23 mouse cellular contexts compared by ENCODE assay signal in the genomic region with DNA sequence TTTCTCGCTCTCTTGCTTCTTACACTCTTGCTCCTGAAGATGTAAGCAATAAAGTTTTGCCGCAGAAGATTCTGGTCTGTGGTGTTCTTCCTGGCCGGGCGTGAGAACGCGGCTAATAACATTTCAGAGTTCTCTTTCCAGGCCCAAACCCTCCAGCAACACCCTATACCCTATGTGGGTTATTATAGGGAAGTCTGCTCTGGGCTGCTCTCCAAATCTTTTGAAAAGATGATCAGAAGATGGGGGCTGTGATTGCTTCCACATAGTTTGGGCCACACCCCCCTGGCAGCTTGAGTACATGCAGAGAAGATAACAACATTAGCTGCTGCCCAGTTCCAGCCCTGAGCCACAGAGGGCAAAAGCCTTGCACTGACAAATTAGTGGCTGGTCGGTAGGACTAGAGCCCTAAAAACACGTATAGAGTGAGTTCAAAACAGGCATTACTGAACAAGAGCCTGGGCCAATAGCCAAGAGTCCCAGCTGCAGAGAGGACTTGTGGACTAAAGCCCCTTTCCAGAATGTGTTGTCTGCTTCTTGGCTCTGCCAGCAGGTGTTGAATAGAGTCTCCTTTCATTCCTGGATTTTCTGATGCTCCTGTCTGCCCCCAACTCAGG. TPM values are rescaled to one million over a fixed set of nuclear protein-coding genes. Genes with fewer than 3 reads are reported as not detected.
DNase-seq lines count a peak whose midpoint lies in the region; ATAC-seq and TF ChIP-seq lines count a peak whose summit lies in the region.
"Had no signal": no experiment of that assay in that cellular context is flagged by ENCODE, and none has a peak within 500 bp of the region (broad histone marks: within the 10 kb centered on the region; RNA-seq: fewer than 3 reads in every experiment).

No protein-coding gene starts in this region.

- H3K27ac ChIP-seq in embryonic facial prominence, embryonic 14.5 days (replicated peaks; ENCODE audit: low read depth, low read length): no peak overlapping the region
- H3K27ac ChIP-seq in embryonic facial prominence, embryonic 10.5 days (replicated peaks): no peak overlapping the region
- no peak overlapping the region for H3K27ac ChIP-seq in midbrain, embryonic 14.5 days (replicated peaks; ENCODE audit: low read depth, low read length)
- H3K27ac ChIP-seq in midbrain, embryonic 10.5 days (replicated peaks): no peak overlapping the region
- H3K27ac ChIP-seq: hindbrain, embryonic 14.5 days; limb, embryonic 15.5 days; liver, embryonic 15.5 days; midbrain, embryonic 12.5 days had no signal

- 79% methylated on average over 7 of the region's 8 CpGs for WGBS in embryonic facial prominence, embryonic 14.5 days
- 90% methylated on average over 8 of the region's 8 CpGs for WGBS in embryonic facial prominence, embryonic 10.5 days
- WGBS in midbrain, embryonic 14.5 days: 88% methylated on average over 7 of the region's 8 CpGs
- WGBS in midbrain, embryonic 10.5 days: 96% methylated on average over 7 of the region's 8 CpGs

- TF ChIP-seq POLR2A in brain, embryonic 14.5 days (IDR thresholded peaks at IDR 0.05; ENCODE audit: borderline replicate concordance, extremely low read depth, insufficient read depth, insufficient read length, poor library complexity, severe bottlenecking): no peak

- no peak for ATAC-seq in embryonic facial prominence, embryonic 14.5 days (ENCODE audit: low read depth)
- no peak for ATAC-seq in midbrain, embryonic 14.5 days (ENCODE audit: low FRiP score, low TSS enrichment)
- ATAC-seq: activated CD4-positive, CD25-positive, alpha-beta regulatory T cell, adult 4 months; CD4-positive, CD25-positive, alpha-beta regulatory T cell, adult 4 months; intestine, embryonic 16.5 days had no signal

- H3K27me3 ChIP-seq in embryonic facial prominence, embryonic 14.5 days (replicated peaks; ENCODE audit: control insufficient read depth, insufficient read depth, low read length): no peaks in the 10 kb centered on the region
- no peaks in the 10 kb centered on the region for H3K27me3 ChIP-seq in embryonic facial prominence, embryonic 10.5 days (replicated peaks; ENCODE audit: low read depth, poor library complexity, severe bottlenecking)
- no peaks in the 10 kb centered on the region for H3K27me3 ChIP-seq in midbrain, embryonic 14.5 days (ENCODE audit: control insufficient read depth, insufficient read depth, low read length)
- no peaks in the 10 kb centered on the region for H3K27me3 ChIP-seq in midbrain, embryonic 10.5 days (ENCODE audit: low read depth, poor library complexity, severe bottlenecking)
- H3K27me3 ChIP-seq: limb, embryonic 15.5 days; liver, embryonic 15.5 days; midbrain, embryonic 12.5 days had no signal

- no peak overlapping the region for H3K4me3 ChIP-seq in embryonic facial prominence, embryonic 14.5 days (ENCODE audit: low read depth, low read length)
- H3K4me3 ChIP-seq in embryonic facial prominence, embryonic 10.5 days: no peak overlapping the region
- H3K4me3 ChIP-seq in midbrain, embryonic 14.5 days (replicated peaks; ENCODE audit: low read depth, low read length): no peak overlapping the region
- no peak overlapping the region for H3K4me3 ChIP-seq in midbrain, embryonic 10.5 days
- H3K4me3 ChIP-seq: limb, embryonic 15.5 days; liver, embryonic 15.5 days; midbrain, embryonic 12.5 days had no signal

- no peaks in the 10 kb centered on the region for H3K4me1 ChIP-seq in embryonic facial prominence, embryonic 14.5 days (ENCODE audit: control insufficient read depth, insufficient read depth, low read length)
- H3K4me1 ChIP-seq in embryonic facial prominence, embryonic 10.5 days: no peaks in the 10 kb centered on the region
- H3K4me1 ChIP-seq in midbrain, embryonic 14.5 days (ENCODE audit: control insufficient read depth, insufficient read depth, low read length): 0 out of 2 replicates have a peak, but pooled peaks cover 6% of the 10 kb centered on the region
- H3K4me1 ChIP-seq in midbrain, embryonic 10.5 days: peaks cover 5% of the 10 kb centered on the region
- H3K4me1 ChIP-seq: limb, embryonic 15.5 days; liver, embryonic 15.5 days; midbrain, embryonic 12.5 days had no signal

- H3K9ac ChIP-seq in embryonic facial prominence, embryonic 14.5 days (ENCODE audit: low read depth, low read length): no peak overlapping the region
- H3K9ac ChIP-seq in midbrain, embryonic 14.5 days (replicated peaks; ENCODE audit: low read length): no peak overlapping the region
- H3K9ac ChIP-seq: hindbrain, embryonic 14.5 days; limb, embryonic 15.5 days; liver, embryonic 15.5 days; midbrain, embryonic 12.5 days had no signal

- no peak for TF ChIP-seq CTCF in brain, embryonic 14.5 days (IDR thresholded peaks at IDR 0.05; ENCODE audit: borderline replicate concordance, extremely low read depth, insufficient read depth, insufficient read length)

- no peaks in the 10 kb centered on the region for H3K9me3 ChIP-seq in embryonic facial prominence, embryonic 14.5 days (ENCODE audit: control insufficient read depth, low read length)
- no peaks in the 10 kb centered on the region for H3K9me3 ChIP-seq in embryonic facial prominence, embryonic 10.5 days
- H3K9me3 ChIP-seq in midbrain, embryonic 14.5 days (ENCODE audit: control insufficient read depth, low read length): no peaks in the 10 kb centered on the region
- no peaks in the 10 kb centered on the region for H3K9me3 ChIP-seq in midbrain, embryonic 10.5 days (replicated peaks)
- H3K9me3 ChIP-seq: limb, embryonic 15.5 days; liver, embryonic 15.5 days; midbrain, embryonic 12.5 days had no signal

- H3K36me3 ChIP-seq in embryonic facial prominence, embryonic 14.5 days (ENCODE audit: control insufficient read depth, insufficient read depth, low read length): no peaks in the 10 kb centered on the region
- H3K36me3 ChIP-seq in embryonic facial prominence, embryonic 10.5 days (replicated peaks): no peaks in the 10 kb centered on the region
- H3K36me3 ChIP-seq in midbrain, embryonic 14.5 days (ENCODE audit: control insufficient read depth, insufficient read depth, low read length): no peaks in the 10 kb centered on the region
- no peaks in the 10 kb centered on the region for H3K36me3 ChIP-seq in midbrain, embryonic 10.5 days
- H3K36me3 ChIP-seq: limb, embryonic 15.5 days; liver, embryonic 15.5 days; midbrain, embryonic 12.5 days had no signal

- peak; percentile 55 for DNase-seq in embryonic facial prominence, embryonic 14.5 days (ENCODE audit: low spot score)
- DNase-seq in embryonic facial prominence, embryonic 10.5 days (ENCODE audit: low spot score): no peak
- DNase-seq in kidney, postnatal 10 days: peak; percentile 11
- no peak for DNase-seq in kidney, postnatal 4 days
- DNase-seq in midbrain, embryonic 14.5 days: peak; percentile 49
- no peak for DNase-seq in midbrain, embryonic 10.5 days (ENCODE audit: low spot score)
- DNase-seq in brain, embryonic 14.5 days (ENCODE audit: low read depth): peak; percentile 90
- no peak for DNase-seq in embryo, embryonic 10 days (ENCODE audit: low spot score)
- DNase-seq: adrenal gland, postnatal 10 days; cerebellum, adult 11 months; cerebellum, postnatal 14 days; embryo, embryonic 11 days; heart, postnatal 14 days; lung, postnatal 4 days; thymus, adult 2 months had no signal

- no peak overlapping the region for H3K4me2 ChIP-seq in embryonic facial prominence, embryonic 14.5 days (ENCODE audit: low read depth, low read length)
- H3K4me2 ChIP-seq in midbrain, embryonic 14.5 days (ENCODE audit: low read length): no peak overlapping the region
- H3K4me2 ChIP-seq: heart, embryonic 11.5 days; hindbrain, embryonic 14.5 days; limb, embryonic 15.5 days; liver, embryonic 15.5 days; midbrain, embryonic 12.5 days had no signal

RNA-seq across cellular contexts. Expression of gene Siah3, which starts 24.5 kb away (rescaled TPM):
- polyA plus RNA-seq in embryonic facial prominence, embryonic 14.5 days (2014; fragmentation: Nextera tagmentation; extraction: Ambion mirVana): 0.35 and 0.43 TPM in 2 replicates
- 0.06 and 0.15 TPM in 2 replicates for polyA plus RNA-seq in embryonic facial prominence, embryonic 10.5 days (2016; fragmentation: Nextera tagmentation; extraction: Ambion mirVana)
- polyA plus RNA-seq in midbrain, embryonic 14.5 days (2014; fragmentation: Nextera tagmentation; extraction: Ambion mirVana): 2.6 and 5.6 TPM in 2 replicates
- 0.33 and 0.66 TPM in 2 replicates for polyA plus RNA-seq in midbrain, embryonic 10.5 days (2016; fragmentation: Nextera tagmentation; extraction: Ambion mirVana)
- polyA plus RNA-seq in brain, embryonic 14.5 days (2012; rRNA removed): 7.0 and 8.6 TPM in 2 replicates

Comparison
In these comparisons a context has a peak if more than half of its experiments do, and no peak if none do; other contexts are left out.
1. DNase-seq: peak in embryonic facial prominence, embryonic 14.5 days (single experiment), kidney, postnatal 10 days (single experiment), midbrain, embryonic 14.5 days (single experiment) and brain, embryonic 14.5 days (single experiment); none in embryonic facial prominence, embryonic 10.5 days (single experiment), kidney, postnatal 4 days (0 of 2), midbrain, embryonic 10.5 days (single experiment) and embryo, embryonic 10 days (single experiment).